8 mouse cellular contexts compared by ENCODE assay signal in genomic region chr8:104095595-104095994, GRCm38 (mm10). TPM values are rescaled to one million over a fixed set of nuclear protein-coding genes. Genes with fewer than 3 reads are reported as not detected.
DNase-seq lines count a peak whose midpoint lies in the region; ATAC-seq and TF ChIP-seq lines count a peak whose summit lies in the region.
"Had no signal": no experiment of that assay in that cellular context is flagged by ENCODE, and none has a peak within 500 bp of the region (broad histone marks: within the 10 kb centered on the region; RNA-seq: fewer than 3 reads in every experiment).

No protein-coding gene starts in this region.

- H3K9ac ChIP-seq in heart, embryonic 15.5 days: no peak overlapping the region
- H3K9ac ChIP-seq in kidney, postnatal 0 days (ENCODE audit: low read depth, low read length): no peak overlapping the region
- no peak overlapping the region for H3K9ac ChIP-seq in lung, postnatal 0 days (replicated peaks; ENCODE audit: low read depth)

- H3K4me3 ChIP-seq in heart, embryonic 15.5 days: no peak overlapping the region
- no peak overlapping the region for H3K4me3 ChIP-seq in kidney, postnatal 0 days (replicated peaks; ENCODE audit: low read depth, low read length)
- no peak overlapping the region for H3K4me3 ChIP-seq in lung, postnatal 0 days (ENCODE audit: low read depth, low read length)
- H3K4me3 ChIP-seq in layer of hippocampus, adult 2 months: no peak overlapping the region

- ATAC-seq in heart, embryonic 15.5 days (replicated peaks; ENCODE audit: insufficient number of reproducible peaks, insufficient read depth, low FRiP score, low read depth): peak; percentile 69
- no peak for ATAC-seq in kidney, postnatal 0 days (replicated peaks; ENCODE audit: low FRiP score, low read depth)
- ATAC-seq in lung, postnatal 0 days: peak; percentile 79
- no peak for ATAC-seq in monocyte, adult 5-6 weeks (replicated peaks; ENCODE audit: insufficient number of reproducible peaks, low FRiP score, low TSS enrichment, poor library complexity, severe bottlenecking)

- H3K27me3 ChIP-seq in heart, embryonic 15.5 days: no peaks in the 10 kb centered on the region
- no peaks in the 10 kb centered on the region for H3K27me3 ChIP-seq in kidney, postnatal 0 days (ENCODE audit: insufficient read depth, low read length)
- no peaks in the 10 kb centered on the region for H3K27me3 ChIP-seq in lung, postnatal 0 days (replicated peaks; ENCODE audit: insufficient read depth, low read length)

- H3K4me2 ChIP-seq in heart, embryonic 15.5 days: no peak overlapping the region
- H3K4me2 ChIP-seq in kidney, postnatal 0 days (ENCODE audit: low read length): no peak overlapping the region
- H3K4me2 ChIP-seq in lung, postnatal 0 days (replicated peaks; ENCODE audit: low read depth, low read length): no peak overlapping the region

- peak overlapping the region; percentile 74 for H3K27ac ChIP-seq in heart, embryonic 15.5 days
- peak overlapping the region; percentile 76 for H3K27ac ChIP-seq in kidney, postnatal 0 days
- H3K27ac ChIP-seq in lung, postnatal 0 days (ENCODE audit: low read length): peak overlapping the region; percentile 82
- H3K27ac ChIP-seq in layer of hippocampus, adult 2 months: no peak overlapping the region

- WGBS in heart, embryonic 15.5 days: 71% methylated on average over 9 of the region's 9 CpGs
- WGBS in kidney, postnatal 0 days: 71% methylated on average over 9 of the region's 9 CpGs
- WGBS in lung, postnatal 0 days: 48% methylated on average over 9 of the region's 9 CpGs

- H3K36me3 ChIP-seq in heart, embryonic 15.5 days: no peaks in the 10 kb centered on the region
- H3K36me3 ChIP-seq in kidney, postnatal 0 days (ENCODE audit: insufficient read depth, low read length): no peaks in the 10 kb centered on the region
- no peaks in the 10 kb centered on the region for H3K36me3 ChIP-seq in lung, postnatal 0 days (ENCODE audit: insufficient read depth, low read length)

- peaks cover 18% of the 10 kb centered on the region for H3K4me1 ChIP-seq in heart, embryonic 15.5 days (replicated peaks)
- H3K4me1 ChIP-seq in kidney, postnatal 0 days (replicated peaks; ENCODE audit: insufficient read depth, low read length): 0 out of 2 replicates have a peak, but pooled peaks cover 5% of the 10 kb centered on the region
- H3K4me1 ChIP-seq in lung, postnatal 0 days (ENCODE audit: insufficient read depth, low read depth, low read length): no peaks in the 10 kb centered on the region

- TF ChIP-seq EP300 in lung, postnatal 0 days (IDR thresholded peaks at IDR 0.05): peak; percentile 90

- no peak for TF ChIP-seq CTCF in kidney, postnatal 0 days (IDR thresholded peaks at IDR 0.05; ENCODE audit: low read depth)
- no peak for TF ChIP-seq CTCF in lung, postnatal 0 days (IDR thresholded peaks at IDR 0.05)
- TF ChIP-seq CTCF in layer of hippocampus, adult 2 months (conservative IDR thresholded peaks at IDR 0.05): no peak

- no peaks in the 10 kb centered on the region for H3K9me3 ChIP-seq in heart, embryonic 15.5 days (replicated peaks)
- no peaks in the 10 kb centered on the region for H3K9me3 ChIP-seq in kidney, postnatal 0 days (replicated peaks; ENCODE audit: low read length)
- H3K9me3 ChIP-seq in lung, postnatal 0 days (ENCODE audit: low read length): no peaks in the 10 kb centered on the region

- peak; percentile 99 for DNase-seq in heart, adult 11 months
- peak; percentile 58 for DNase-seq in kidney, postnatal 0 days (ENCODE audit: low spot score)
- DNase-seq in lung, postnatal 0 days (ENCODE audit: low spot score): peak; percentile 68
- no peak for DNase-seq in right cerebral cortex, postnatal 36 days (ENCODE audit: low spot score in 2 of 2)
- no peak for DNase-seq in layer of hippocampus, adult 2 months (ENCODE audit: low spot score in 2 of 2)

RNA-seq across cellular contexts. Expression of gene Cdh5, which starts 5.8 kb away (rescaled TPM):
- 45.9 and 54.5 TPM in 2 replicates for polyA plus RNA-seq in heart, embryonic 15.5 days (2015; fragmentation: Nextera tagmentation; extraction: Ambion mirVana)
- 33.4 and 35.9 TPM in 2 replicates for polyA plus RNA-seq in kidney, postnatal 0 days (2015; fragmentation: Nextera tagmentation; extraction: Ambion mirVana)
- 99.0 and 100 TPM in 2 replicates for polyA plus RNA-seq in lung, postnatal 0 days (2015; fragmentation: Nextera tagmentation; extraction: Ambion mirVana)
- 10 to 100 TPM in 1 of 2 experiments, 1 to 10 TPM in 1; 9.1 to 11.6 TPM for total RNA-seq in layer of hippocampus, adult 2 months (2021)
- total RNA-seq in monocyte, adult 5-6 weeks (2017): not detected in 3 replicates
- total RNA-seq: common myeloid progenitor, adult 5-6 weeks had no signal

Comparison
In these comparisons a context has a peak if more than half of its experiments do, and no peak if none do; other contexts are left out.
1. DNase-seq: peak in heart, adult 11 months (single experiment), kidney, postnatal 0 days (single experiment) and lung, postnatal 0 days (single experiment); none in right cerebral cortex, postnatal 36 days (0 of 2) and layer of hippocampus, adult 2 months (0 of 2).
2. ATAC-seq: peak in heart, embryonic 15.5 days (single experiment) and lung, postnatal 0 days (single experiment); none in kidney, postnatal 0 days (single experiment) and monocyte, adult 5-6 weeks (single experiment).